Mouse (Mus musculus): Measurements from ENCODE around the gene Slc9a1. TPM values are rescaled to one million over a fixed set of nuclear protein-coding genes. Genes with fewer than 3 reads are reported as not detected.
A peak's percentile ranks its signal among the peaks of the same experiment; 100 is the strongest.

Gene Slc9a1
- total and polyA plus RNA-seq, 2 experiments from 2014 or later: 4.4 to 30.8 TPM

GRCm38 (mm10) chr4:133375812-133376577 lies 6.5 kb downstream of the Slc9a1 start:
- no peak overlapping the region for H3K9ac ChIP-seq (replicated peaks; ENCODE audit: low read depth, low read length)
- H3K36me3 ChIP-seq (replicated peaks; ENCODE audit: control insufficient read depth, insufficient read depth, low read length): no peaks in the 10 kb centered on the region; the same call in 1 of the 2 replicates
- peak overlapping the region; percentile 40; the same call in 1 of the 2 replicates for H3K27ac ChIP-seq (ENCODE audit: low read depth)
- H3K27me3 ChIP-seq (ENCODE audit: control insufficient read depth, insufficient read depth, low read length): no peaks in the 10 kb centered on the region
- peaks cover 70% of the 10 kb centered on the region for H3K4me1 ChIP-seq (ENCODE audit: control insufficient read depth, insufficient read depth)
- H3K4me2 ChIP-seq (ENCODE audit: low read depth, low read length): no peak overlapping the region
- WGBS: 46% methylated on average over 10 of the region's 10 CpGs
- ATAC-seq (ENCODE audit: insufficient read depth, low read depth) (no peak), DNase-seq (ENCODE audit: low spot score) (peak; percentile 27)
- no peaks in the 10 kb centered on the region for H3K9me3 ChIP-seq (replicated peaks; ENCODE audit: control insufficient read depth, low read length)
- H3K4me3 ChIP-seq (ENCODE audit: low read depth, low read length): no peak overlapping the region
- TF ChIP-seq EP300 (IDR thresholded peaks at IDR 0.05; ENCODE audit: low read depth) (no peak), CTCF (IDR thresholded peaks at IDR 0.05; ENCODE audit: low read depth) (no peak)

GRCm38 (mm10) chr4:133378236-133379045 lies 8.9 kb downstream of the Slc9a1 start:
- WGBS: 11% methylated on average over 13 of the region's 13 CpGs
- H3K27ac ChIP-seq (ENCODE audit: low read depth): peak overlapping the region; percentile 28
- H3K9me3 ChIP-seq (replicated peaks; ENCODE audit: control insufficient read depth, low read length): no peaks in the 10 kb centered on the region
- H3K36me3 ChIP-seq (replicated peaks; ENCODE audit: control insufficient read depth, insufficient read depth, low read length): peaks cover 4% of the 10 kb centered on the region
- no peak overlapping the region for H3K4me2 ChIP-seq (ENCODE audit: low read depth, low read length)
- TF ChIP-seq EP300 (IDR thresholded peaks at IDR 0.05; ENCODE audit: low read depth): no peak
- no peak for TF ChIP-seq CTCF (IDR thresholded peaks at IDR 0.05; ENCODE audit: low read depth)
- ATAC-seq (ENCODE audit: insufficient read depth, low read depth) (peak; percentile 69), DNase-seq (ENCODE audit: low spot score) (peak; percentile 55)
- no peak overlapping the region for H3K4me3 ChIP-seq (ENCODE audit: low read depth, low read length)
- peaks cover 51% of the 10 kb centered on the region for H3K4me1 ChIP-seq (ENCODE audit: control insufficient read depth, insufficient read depth)
- H3K27me3 ChIP-seq (ENCODE audit: control insufficient read depth, insufficient read depth, low read length): no peaks in the 10 kb centered on the region
- H3K9ac ChIP-seq (replicated peaks; ENCODE audit: low read depth, low read length): no peak overlapping the region; the same call in 1 of the 2 replicates

- TF ChIP-seq CTCF (IDR thresholded peaks at IDR 0.05; ENCODE audit: low read depth): no peak
- TF ChIP-seq EP300 (IDR thresholded peaks at IDR 0.05; ENCODE audit: low read depth): no peak
- no peak overlapping the region for H3K4me3 ChIP-seq (ENCODE audit: low read depth, low read length)
- no peak for ATAC-seq (ENCODE audit: insufficient read depth, low read depth)
- H3K9ac ChIP-seq (replicated peaks; ENCODE audit: low read depth, low read length): no peak overlapping the region; the same call in 1 of the 2 replicates
- H3K4me1 ChIP-seq (ENCODE audit: control insufficient read depth, insufficient read depth): peaks cover 49% of the 10 kb centered on the region
- WGBS: 43% methylated on average over 5 of the region's 5 CpGs
- no peaks in the 10 kb centered on the region for H3K9me3 ChIP-seq (replicated peaks; ENCODE audit: control insufficient read depth, low read length)
- no peaks in the 10 kb centered on the region for H3K27me3 ChIP-seq (ENCODE audit: control insufficient read depth, insufficient read depth, low read length)
- no peak overlapping the region for H3K4me2 ChIP-seq (ENCODE audit: low read depth, low read length)
- H3K36me3 ChIP-seq (replicated peaks; ENCODE audit: control insufficient read depth, insufficient read depth, low read length): peaks cover 4% of the 10 kb centered on the region
- no peak for DNase-seq (ENCODE audit: low spot score)
- H3K27ac ChIP-seq (ENCODE audit: low read depth): peak overlapping the region; percentile 28
Measured at GRCm38 (mm10) chr4:133379046-133379347, 9.5 kb downstream of the Slc9a1 start.

GRCm38 (mm10) chr4:133379861-133380260 lies 10.4 kb downstream of the Slc9a1 start:
- no peak for TF ChIP-seq CTCF (IDR thresholded peaks at IDR 0.05; ENCODE audit: low read depth)
- TF ChIP-seq EP300 (IDR thresholded peaks at IDR 0.05; ENCODE audit: low read depth): no peak
- no peak for ATAC-seq (ENCODE audit: insufficient read depth, low read depth)
- WGBS: 54% methylated on average over 3 of the region's 3 CpGs
- H3K4me1 ChIP-seq (ENCODE audit: control insufficient read depth, insufficient read depth): peaks cover 46% of the 10 kb centered on the region
- no peaks in the 10 kb centered on the region for H3K9me3 ChIP-seq (replicated peaks; ENCODE audit: control insufficient read depth, low read length)
- H3K4me2 ChIP-seq (ENCODE audit: low read depth, low read length): no peak overlapping the region
- DNase-seq (ENCODE audit: low spot score): no peak
- peaks cover 5% of the 10 kb centered on the region for H3K36me3 ChIP-seq (replicated peaks; ENCODE audit: control insufficient read depth, insufficient read depth, low read length)
- H3K27ac ChIP-seq (ENCODE audit: low read depth): no peak overlapping the region
- H3K4me3 ChIP-seq (ENCODE audit: low read depth, low read length): no peak overlapping the region
- no peak overlapping the region for H3K9ac ChIP-seq (replicated peaks; ENCODE audit: low read depth, low read length)
- no peaks in the 10 kb centered on the region for H3K27me3 ChIP-seq (ENCODE audit: control insufficient read depth, insufficient read depth, low read length)

- TF ChIP-seq CTCF (IDR thresholded peaks at IDR 0.05; ENCODE audit: low read depth) (no peak), EP300 (IDR thresholded peaks at IDR 0.05; ENCODE audit: low read depth) (no peak)
- H3K4me3 ChIP-seq (ENCODE audit: low read depth, low read length): no peak overlapping the region
- no peak overlapping the region for H3K27ac ChIP-seq (ENCODE audit: low read depth)
- no peak overlapping the region for H3K4me2 ChIP-seq (ENCODE audit: low read depth, low read length)
- no peak overlapping the region for H3K9ac ChIP-seq (replicated peaks; ENCODE audit: low read depth, low read length)
- H3K27me3 ChIP-seq (ENCODE audit: control insufficient read depth, insufficient read depth, low read length): no peaks in the 10 kb centered on the region
- no peaks in the 10 kb centered on the region for H3K9me3 ChIP-seq (replicated peaks; ENCODE audit: control insufficient read depth, low read length)
- DNase-seq (ENCODE audit: low spot score) (no peak), ATAC-seq (ENCODE audit: insufficient read depth, low read depth) (no peak)
- H3K36me3 ChIP-seq (replicated peaks; ENCODE audit: control insufficient read depth, insufficient read depth, low read length): peaks cover 7% of the 10 kb centered on the region; the same call in 1 of the 2 replicates
- 87% methylated on average over 6 of the region's 6 CpGs for WGBS
- H3K4me1 ChIP-seq (ENCODE audit: control insufficient read depth, insufficient read depth): peaks cover 44% of the 10 kb centered on the region
Measured at GRCm38 (mm10) chr4:133380532-133380931, 11.0 kb downstream of the Slc9a1 start.

All from heart, postnatal 0 days (tissue).